Mouse (Mus musculus) limb, embryonic 14.5 days (tissue): ENCODE measurements around the gene Rinl. TPM values are rescaled to one million over a fixed set of nuclear protein-coding genes. Genes with fewer than 3 reads are reported as not detected.

Experiments used
- ATAC-seq: fragments of 200-750 bp; cut with Nextera tagmentation; 2 replicates; pipeline ENCODE4 v1.8.0; 2017; ENCODE audit warnings: low read depth, moderate number of reproducible peaks, moderate TSS enrichment; ENCODE audit not compliant: low FRiP score
- DNase-seq: peaks from one replicate; pipeline ENCODE4 v3.0.0-alpha.2; 2015; ENCODE audit warnings: low spot score
- H3K27ac ChIP-seq: fragments of 300-500 bp; sonication (generic); replicated peaks from 2 replicates; pipeline ENCODE4 v1.5.1; 2014; ENCODE audit warnings: low read depth, mild to moderate bottlenecking, low read length, moderate library complexity, mixed read lengths
- H3K27me3 ChIP-seq: fragments of 300-500 bp; sonication (generic); 2 replicates; pipeline ENCODE4 v1.6.1; 2014; ENCODE audit warnings: low read length, mixed read lengths; ENCODE audit not compliant: control insufficient read depth, insufficient read depth
- H3K36me3 ChIP-seq: fragments of 300-500 bp; sonication (generic); 2 replicates; pipeline ENCODE4 v1.6.1; 2014; ENCODE audit warnings: mild to moderate bottlenecking, low read length, moderate library complexity, mixed read lengths; ENCODE audit not compliant: control insufficient read depth, insufficient read depth
- H3K4me1 ChIP-seq: fragments of 300-500 bp; sonication (generic); 2 replicates; pipeline ENCODE4 v1.6.1; 2014; ENCODE audit warnings: antibody characterized with exemption, low read length, mixed read lengths; ENCODE audit not compliant: control insufficient read depth, insufficient read depth
- H3K4me2 ChIP-seq: fragments of 300-500 bp; sonication (generic); replicated peaks from 2 replicates; pipeline ENCODE4 v1.6.1; 2014; ENCODE audit warnings: low read depth, mild to moderate bottlenecking, low read length, moderate library complexity; ENCODE audit not compliant: severe bottlenecking
- H3K4me3 ChIP-seq: fragments of 300-500 bp; sonication (generic); replicated peaks from 2 replicates; pipeline ENCODE4 v1.5.1; 2014; ENCODE audit warnings: low read length
- H3K9ac ChIP-seq: fragments of 300-500 bp; sonication (generic); 2 replicates; pipeline ENCODE4 v1.6.1; 2014; ENCODE audit warnings: mild to moderate bottlenecking, low read depth, low read length, moderate library complexity; ENCODE audit not compliant: severe bottlenecking
- H3K9me3 ChIP-seq: fragments of 300-500 bp; sonication (generic); 2 replicates; pipeline ENCODE4 v1.6.1; 2016; ENCODE audit warnings: low read length; ENCODE audit not compliant: control insufficient read depth
- POLR2A ChIP-seq: fragments of 200-500 bp; IDR thresholded peaks from 2 replicates; pipeline ENCODE4 v1.8.0; 2012; ENCODE audit warnings: inconsistent platforms, mild to moderate bottlenecking, moderate library complexity, borderline replicate concordance; ENCODE audit not compliant: insufficient read depth, insufficient read length; ENCODE audit errors: extremely low read depth
- WGBS: fragments of 180-500 bp; shearing (Covaris S2); extraction: QIAGEN DNeasy Blood & Tissue Kit; methylation state at CpG from one replicate; pipeline ENCODE4 v1.1.7; 2014; 5-methylcytosine and 5-hydroxymethylcytosine counted together
- polyA plus RNA-seq, 2 experiments: library from polyadenylated mRNA; depleted of rRNA in 1 of 2; stranded (reverse) in 1 of 2; unstranded in 1 of 2; fragments of >200 nt; fragmentation: Nextera tagmentation in 1 of 2; extraction: Ambion mirVana in 1 of 2; gene quantifications; 2 replicates each; pipeline versions ENCODE4 v1.2.1 to v1.2.3; 2012 to 2014

The Rinl gene
- polyA plus RNA-seq, 2 experiments, result 2.3 to 2.6 TPM

DNA sequence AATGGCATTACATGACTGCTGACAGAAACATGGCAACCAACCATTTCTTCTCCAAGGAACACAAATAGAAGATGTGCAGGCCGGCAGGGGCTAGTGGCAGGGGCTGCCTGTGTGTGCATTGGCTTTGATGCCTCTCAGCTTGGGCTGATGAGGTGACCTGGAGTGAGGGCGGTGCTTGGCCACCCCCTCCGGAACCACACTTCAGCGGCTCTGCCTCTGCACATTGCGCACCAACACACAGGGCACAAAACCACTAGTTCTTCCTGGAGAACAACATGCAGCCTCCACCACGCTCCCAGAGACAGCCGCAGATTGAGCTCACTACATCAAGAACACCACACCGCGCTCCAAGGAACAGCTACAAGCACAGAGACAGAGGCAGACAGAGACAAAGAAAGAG lies 27.4 kb downstream of the Rinl start:
- H3K4me3 ChIP-seq, result no peak overlapping the region
- H3K9ac ChIP-seq, result no peak overlapping the region
- H3K4me2 ChIP-seq, result no peak overlapping the region
- no peak for DNase-seq
- H3K27me3 ChIP-seq, result no peaks in the 10 kb centered on the region
- peaks cover 93% of the 10 kb centered on the region for H3K36me3 ChIP-seq
- 86% methylated on average over 9 of the region's 9 CpGs for WGBS
- no peak for ATAC-seq
- H3K9me3 ChIP-seq, result no peaks in the 10 kb centered on the region
- H3K27ac ChIP-seq, result no peak overlapping the region
- H3K4me1 ChIP-seq, result peaks cover 20% of the 10 kb centered on the region
- TF ChIP-seq POLR2A, result no peak

- Histone ChIP-seq H3K9me3 (no peaks in the 10 kb centered on the region), H3K4me1 (peaks cover 19% of the 10 kb centered on the region), H3K4me2 (no peak overlapping the region), H3K27ac (no peak overlapping the region), H3K36me3 (peaks cover 99% of the 10 kb centered on the region), H3K27me3 (no peaks in the 10 kb centered on the region), H3K9ac (no peak overlapping the region), H3K4me3 (no peak overlapping the region)
- DNase-seq (no peak), ATAC-seq (no peak)
- no peak for TF ChIP-seq POLR2A
- 93% methylated on average over 10 of the region's 10 CpGs for WGBS
Observed at GRCm38 (mm10) chr7:28816920-28817319, 28.2 kb downstream of the Rinl start.

- Histone ChIP-seq H3K4me2 (no peak overlapping the region), H3K4me1 (peaks cover 13% of the 10 kb centered on the region), H3K9ac (no peak overlapping the region), H3K9me3 (no peaks in the 10 kb centered on the region), H3K36me3 (peaks cover 99% of the 10 kb centered on the region), H3K4me3 (no peak overlapping the region), H3K27me3 (no peaks in the 10 kb centered on the region), H3K27ac (no peak overlapping the region)
- ATAC-seq (no peak), DNase-seq (no peak)
- WGBS, result 74% methylated on average over 6 of the region's 6 CpGs
- TF ChIP-seq POLR2A, result no peak
Observed at GRCm38 (mm10) chr7:28817524-28817923, 28.8 kb downstream of the Rinl start.

DNA sequence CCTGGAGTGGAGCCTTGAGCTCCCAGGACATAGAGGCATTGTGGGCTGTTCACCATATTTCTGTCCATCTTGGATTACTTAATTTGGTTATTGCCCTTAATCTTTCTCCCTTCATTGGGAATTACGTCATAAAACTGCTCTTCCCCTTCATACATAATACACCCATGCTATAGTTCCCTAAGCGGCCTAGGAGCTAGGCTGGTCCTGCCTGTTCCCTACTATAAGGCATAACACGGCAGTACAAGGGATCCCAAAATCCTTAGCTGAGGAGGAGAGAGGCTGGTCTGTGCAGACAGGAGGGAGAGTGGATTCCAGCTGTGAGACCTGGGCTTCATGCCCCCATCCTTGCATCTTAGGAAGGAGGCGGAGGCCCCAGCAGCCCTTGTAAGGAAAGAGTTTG lies 29.2 kb downstream of the Rinl start:
- WGBS, result 73% methylated on average over 4 of the region's 4 CpGs
- Histone ChIP-seq H3K4me2 (no peak overlapping the region), H3K27me3 (no peaks in the 10 kb centered on the region), H3K4me3 (no peak overlapping the region), H3K9me3 (no peaks in the 10 kb centered on the region), H3K4me1 (peaks cover 9% of the 10 kb centered on the region; the same call in 1 of the 2 replicates), H3K36me3 (peaks cover 99% of the 10 kb centered on the region), H3K9ac (no peak overlapping the region), H3K27ac (no peak overlapping the region)
- DNase-seq, result no peak
- ATAC-seq, result no peak
- TF ChIP-seq POLR2A, result no peak

DNA sequence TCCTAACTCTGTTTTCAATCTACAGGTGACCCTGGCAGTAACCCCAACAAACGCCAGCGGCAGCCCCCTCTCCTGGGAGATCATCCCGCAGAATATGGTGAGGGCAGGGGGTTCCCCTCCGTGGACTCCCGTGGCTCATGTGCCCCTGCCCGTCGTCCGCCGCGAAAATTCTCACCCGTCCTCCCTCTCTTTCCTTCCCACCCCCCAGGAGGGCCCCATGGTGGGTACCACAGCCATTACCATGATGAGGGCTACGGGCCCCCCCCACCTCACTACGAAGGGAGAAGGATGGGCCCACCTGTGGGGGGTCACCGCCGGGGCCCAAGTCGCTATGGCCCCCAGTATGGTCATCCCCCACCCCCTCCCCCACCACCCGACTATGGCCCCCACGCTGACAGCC lies 29.7 kb downstream of the Rinl start:
- 85% methylated on average over 16 of the region's 18 CpGs for WGBS
- peaks cover 8% of the 10 kb centered on the region; the same call in 1 of the 2 replicates for H3K4me1 ChIP-seq
- H3K9ac ChIP-seq, result no peak overlapping the region

GRCm38 (mm10) chr7:28818861-28819452 lies 30.2 kb downstream of the Rinl start:
- DNase-seq, result no peak
- Histone ChIP-seq H3K9me3 (no peaks in the 10 kb centered on the region), H3K4me1 (peaks cover 8% of the 10 kb centered on the region; the same call in 1 of the 2 replicates), H3K4me2 (no peak overlapping the region), H3K27me3 (no peaks in the 10 kb centered on the region), H3K36me3 (peaks cover 94% of the 10 kb centered on the region), H3K4me3 (no peak overlapping the region), H3K27ac (no peak overlapping the region), H3K9ac (no peak overlapping the region)
- no peak for TF ChIP-seq POLR2A
- 86% methylated on average over 4 of the region's 4 CpGs for WGBS
- no peak for ATAC-seq

More for the DNA sequence above, 29.7 kb downstream of the Rinl start:
- peaks cover 99% of the 10 kb centered on the region for H3K36me3 ChIP-seq
- no peaks in the 10 kb centered on the region for H3K27me3 ChIP-seq
- ATAC-seq, result no peak
- no peak for DNase-seq
- no peak overlapping the region for H3K4me3 ChIP-seq
- no peak overlapping the region for H3K4me2 ChIP-seq
- no peak overlapping the region for H3K27ac ChIP-seq
- no peaks in the 10 kb centered on the region for H3K9me3 ChIP-seq
- no peak for TF ChIP-seq POLR2A
